Mouse (Mus musculus) gastrocnemius, adult 8-10 months (tissue): ENCODE results near the gene Glt28d2. TPM values are rescaled to one million over a fixed set of nuclear protein-coding genes. Genes with fewer than 3 reads are reported as not detected.

Source experiments
- DNase-seq, 2 experiments: peaks; one replicate each; pipeline ENCODE4 v3.0.0; 2022; ENCODE audit warnings: low spot score in 2 of 2
- total RNA-seq, 4 experiments: library from RNA; stranded (reverse); gene quantifications; 2 replicates each; pipeline ENCODE4 v1.2.4; 2022

Glt28d2 gene
- total RNA-seq, 4 experiments from 2014 or later, result 5.6 to 8.9 (median 5.8) TPM

DNA sequence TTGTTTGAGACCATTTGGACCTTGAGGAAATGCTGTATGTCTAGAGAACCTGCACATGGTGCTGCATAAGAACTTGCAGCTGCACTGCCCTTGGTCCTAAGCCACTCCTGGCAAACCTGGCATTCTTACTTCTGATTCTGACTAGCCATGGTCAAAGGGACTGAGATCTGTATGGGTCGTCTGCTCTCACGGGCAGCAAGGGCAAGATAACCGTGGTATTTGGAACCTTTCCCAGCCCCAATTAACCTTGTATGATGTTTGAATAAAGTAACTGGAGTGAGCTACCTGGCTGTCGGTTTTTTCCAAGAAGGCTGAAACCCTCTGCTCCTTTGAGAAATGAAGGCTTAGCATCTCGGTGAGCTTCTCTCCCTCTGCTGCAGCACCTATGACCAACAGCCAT, 8.4 kb downstream of the Glt28d2 start:
- DNase-seq, result no peak

DNA sequence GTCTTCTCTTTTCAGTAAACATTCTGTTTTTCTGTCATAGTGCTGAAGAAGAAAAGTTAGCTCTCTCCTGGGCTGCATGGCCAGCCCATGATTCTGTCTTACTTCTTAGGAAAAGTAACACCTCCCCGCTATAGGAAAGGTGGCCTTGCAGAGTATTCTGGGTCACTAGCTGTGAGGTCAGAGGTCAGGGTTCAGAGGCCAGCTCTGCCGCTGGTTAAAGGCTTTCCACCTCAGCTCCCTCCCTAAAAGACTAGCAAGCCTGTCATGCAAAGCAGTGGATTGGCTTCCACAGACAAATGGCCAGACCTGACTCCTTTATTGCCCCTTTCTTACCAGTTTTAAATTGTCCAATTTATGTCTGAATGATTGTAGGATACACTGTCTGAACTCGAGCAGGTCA, 23.3 kb downstream of the Glt28d2 start:
- DNase-seq, result no peak

DNA sequence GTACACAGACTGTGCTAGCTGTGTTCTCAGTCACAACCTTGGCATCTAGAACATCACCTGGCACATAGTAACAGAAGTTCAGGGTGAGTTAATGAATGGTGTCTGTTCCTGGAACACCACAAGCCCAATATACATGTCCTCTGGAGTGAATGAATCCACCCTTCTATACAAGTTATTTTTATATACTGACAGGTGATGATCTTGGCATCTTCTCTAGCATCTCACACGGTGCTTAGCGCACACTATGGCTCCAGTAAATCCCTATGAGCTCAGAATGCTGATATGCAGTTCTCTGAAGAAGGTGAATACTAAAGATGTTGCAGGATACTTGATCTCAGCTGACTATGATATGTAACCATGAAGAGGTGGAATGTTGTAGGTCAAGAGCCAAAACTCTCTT, 24.4 kb downstream of the Glt28d2 start:
- DNase-seq, result no peak

DNA sequence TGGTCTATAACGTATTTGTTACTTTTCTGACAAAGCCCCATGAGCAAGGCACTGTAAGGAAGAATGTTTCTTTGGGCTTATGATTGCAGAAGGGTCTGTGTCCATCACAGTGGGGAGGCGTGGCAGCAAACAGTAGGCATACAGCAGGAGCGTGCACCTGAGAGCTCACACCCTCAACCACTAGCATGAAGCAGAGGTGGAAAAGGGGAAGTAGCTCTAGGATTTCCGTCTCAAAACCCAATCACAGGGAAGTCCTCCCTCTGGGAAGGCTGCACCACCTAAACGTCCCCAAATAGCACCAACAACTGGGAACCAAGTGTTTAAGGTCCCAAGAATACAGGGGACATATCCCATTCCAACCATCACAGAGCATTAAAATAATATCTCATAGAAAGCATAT, 26.3 kb downstream of the Glt28d2 start:
- no peak for DNase-seq

DNA sequence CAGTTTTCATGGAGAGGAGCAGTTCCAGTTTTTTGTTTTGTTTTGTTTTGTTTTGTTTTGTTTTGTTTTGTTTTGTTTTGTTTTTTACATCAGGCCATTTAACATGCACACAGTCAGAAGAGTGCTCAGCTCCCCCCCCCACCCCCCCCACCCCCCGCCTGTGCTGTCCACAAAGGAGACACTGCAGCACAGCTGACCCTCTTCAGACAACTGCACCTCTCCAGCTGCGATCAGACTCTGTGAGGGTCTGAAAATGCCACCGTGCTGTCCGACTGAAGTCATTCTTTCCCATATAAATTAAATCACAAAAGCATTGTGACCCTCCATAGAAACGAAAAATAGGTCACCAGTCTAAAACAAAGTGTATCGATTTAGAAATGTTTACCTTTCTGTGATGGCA, 28.0 kb downstream of the Glt28d2 start:
- no peak for DNase-seq

DNA sequence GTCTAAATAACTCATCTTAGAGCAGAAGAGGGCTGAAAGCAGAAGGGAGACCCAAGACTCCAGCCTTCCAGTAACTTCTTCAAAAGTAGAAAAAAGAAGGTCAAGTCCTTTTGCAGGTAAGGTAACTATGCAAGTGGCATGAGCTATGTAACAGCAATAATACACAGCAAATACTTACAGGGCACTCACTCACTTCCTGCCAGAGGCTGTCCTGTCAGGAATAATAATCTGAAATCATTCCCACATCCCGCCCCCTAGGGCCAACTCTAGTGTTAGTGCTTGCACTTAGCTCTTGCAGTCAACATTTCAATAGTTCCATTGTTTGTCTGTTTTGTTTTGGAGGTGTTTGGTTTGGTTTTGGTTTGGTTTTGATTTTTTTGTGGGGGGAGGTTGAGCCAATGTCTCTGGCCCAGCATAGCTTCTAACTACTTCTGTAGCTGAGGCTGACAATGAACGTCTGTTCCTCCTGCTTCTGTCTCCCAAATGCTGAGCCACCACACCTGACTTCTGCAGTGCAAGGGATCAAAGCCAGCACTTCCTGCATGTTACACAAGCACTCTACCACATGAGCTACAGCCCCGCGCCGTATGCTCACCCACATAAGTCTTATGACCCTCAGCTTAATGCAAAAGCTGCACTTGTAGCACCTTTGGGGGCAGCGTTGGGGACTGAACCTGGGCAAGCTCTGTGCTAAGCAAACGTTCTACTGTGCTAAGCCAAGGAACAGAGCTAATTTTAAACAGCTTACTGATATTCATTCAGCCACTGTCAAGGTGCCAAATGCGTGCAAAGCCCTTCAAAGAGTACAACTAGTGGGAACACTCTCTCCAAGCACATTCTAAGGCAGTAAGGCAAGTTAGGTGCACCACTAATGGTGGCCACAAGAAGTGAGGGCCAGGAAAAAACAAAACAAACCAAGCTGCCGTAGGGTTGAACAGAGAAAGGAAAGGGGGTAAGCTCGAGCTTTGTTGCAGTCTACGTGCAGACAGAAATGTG, 28.9 kb downstream of the Glt28d2 start:
- peak; percentile 49 to 60 for DNase-seq

DNA sequence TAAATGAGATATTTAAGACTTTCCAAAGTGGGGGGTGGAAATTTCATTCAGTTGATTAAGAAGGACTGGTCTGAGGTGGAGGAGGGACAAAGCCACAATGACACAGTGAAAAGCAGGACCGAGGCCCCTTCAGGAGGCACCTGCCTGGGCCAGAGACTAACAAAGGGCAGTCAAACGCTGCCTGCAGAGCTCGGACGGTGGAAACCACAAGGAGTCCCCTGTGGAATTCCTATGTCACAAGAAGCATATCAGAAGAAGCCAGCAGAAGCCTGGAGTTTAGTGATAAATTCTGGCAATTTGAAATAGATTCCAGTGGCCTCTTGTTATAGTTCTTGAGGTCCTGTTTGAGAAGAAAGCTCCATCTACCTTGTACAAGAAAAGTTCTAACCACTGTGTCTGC, 30.2 kb downstream of the Glt28d2 start:
- DNase-seq, result no peak

DNA sequence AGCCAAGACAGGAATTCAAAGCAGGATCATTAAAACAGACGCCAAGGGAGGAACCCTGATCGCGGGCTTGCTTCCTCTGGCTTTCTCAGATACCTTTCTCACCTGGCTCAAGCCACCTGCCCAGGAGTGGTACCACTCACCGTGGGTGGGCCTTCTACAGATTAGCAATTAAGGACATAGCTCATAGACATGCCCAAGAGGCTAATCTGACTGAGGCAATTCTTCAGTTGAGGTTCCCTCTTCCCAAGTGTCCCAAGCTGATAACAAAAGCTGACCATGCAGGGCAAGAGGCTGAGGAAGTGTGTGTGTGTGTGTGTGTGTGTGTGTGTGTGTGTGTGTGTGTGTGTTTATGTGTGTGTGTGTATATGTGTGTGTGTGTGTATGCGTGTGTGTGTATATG, 31.4 kb downstream of the Glt28d2 start:
- DNase-seq, result no peak

DNA sequence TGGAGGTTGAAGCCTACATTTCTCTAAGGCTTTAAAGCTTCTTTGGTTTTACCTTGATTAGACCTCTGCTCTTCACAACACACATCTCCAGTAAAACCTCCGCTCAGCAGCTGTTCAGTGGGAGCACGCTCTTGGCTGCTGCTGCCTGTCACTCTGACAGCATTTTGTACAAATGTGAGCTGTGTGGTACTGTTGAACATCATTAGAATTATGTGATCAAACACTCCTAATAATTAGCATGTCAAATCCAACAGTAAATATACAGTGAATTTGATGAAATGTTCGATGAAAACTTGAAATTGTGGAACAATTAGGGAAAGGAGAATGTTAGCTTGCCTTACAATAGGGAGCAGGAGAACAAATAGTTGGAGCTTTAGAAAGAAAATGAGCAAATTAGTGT, 32.3 kb downstream of the Glt28d2 start:
- no peak for DNase-seq

DNA sequence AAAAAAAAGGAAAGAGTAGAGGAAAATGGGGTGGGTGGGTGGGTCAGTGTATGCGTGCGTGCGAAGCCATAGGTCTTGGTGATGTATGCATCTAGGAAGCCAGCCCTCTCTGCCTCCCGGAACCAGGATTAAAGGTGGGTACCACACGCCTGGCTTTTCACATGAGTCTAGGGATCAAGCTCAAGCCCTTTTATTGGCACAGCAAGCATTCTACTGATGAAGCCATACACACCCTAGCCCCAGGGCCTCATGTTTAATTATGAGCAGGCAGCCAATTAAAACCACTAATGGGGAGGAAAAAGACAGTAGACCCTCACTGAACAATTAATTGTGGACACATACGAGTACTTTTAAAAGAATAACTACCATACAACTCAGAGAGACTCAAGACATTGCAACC, 33.2 kb downstream of the Glt28d2 start:
- DNase-seq, result no peak

DNA sequence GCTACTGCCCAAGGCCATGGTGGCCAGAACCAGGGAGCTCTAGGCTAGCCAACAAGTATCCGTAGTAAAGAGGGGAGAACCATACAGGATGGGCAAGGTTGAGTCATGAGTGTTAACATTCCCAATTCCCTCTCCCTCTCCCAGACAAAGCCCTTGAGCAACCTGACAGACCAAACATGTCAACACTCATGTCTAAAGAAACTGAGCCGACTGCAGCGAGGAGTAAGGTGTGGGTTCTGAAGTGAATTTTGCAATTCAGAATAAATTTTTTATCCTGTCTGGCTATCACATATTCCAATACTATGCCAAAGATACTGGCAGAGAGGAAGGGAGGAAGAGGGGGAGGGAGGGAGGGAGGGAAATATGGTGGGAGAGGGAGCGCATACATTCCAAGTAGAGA, 33.6 kb downstream of the Glt28d2 start:
- no peak for DNase-seq

DNA sequence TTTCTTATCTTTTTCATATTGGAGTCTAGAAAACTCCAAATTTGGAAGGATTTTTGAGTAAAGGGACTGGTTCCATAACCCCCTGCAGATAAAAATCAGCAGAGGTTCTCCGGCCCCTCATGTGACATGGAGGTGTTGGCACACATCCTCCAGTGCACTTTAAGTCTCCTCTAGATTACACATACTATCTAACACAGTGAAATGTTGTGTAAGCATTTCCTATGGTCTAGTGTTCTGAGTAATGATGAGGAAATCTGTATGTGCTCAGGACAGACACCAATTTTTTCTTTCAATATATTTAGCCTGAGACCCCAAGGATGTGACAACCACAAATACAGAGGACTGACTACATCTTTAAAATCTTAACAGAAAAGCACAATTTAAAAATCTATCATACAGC, 37.2 kb downstream of the Glt28d2 start:
- DNase-seq, result no peak

DNA sequence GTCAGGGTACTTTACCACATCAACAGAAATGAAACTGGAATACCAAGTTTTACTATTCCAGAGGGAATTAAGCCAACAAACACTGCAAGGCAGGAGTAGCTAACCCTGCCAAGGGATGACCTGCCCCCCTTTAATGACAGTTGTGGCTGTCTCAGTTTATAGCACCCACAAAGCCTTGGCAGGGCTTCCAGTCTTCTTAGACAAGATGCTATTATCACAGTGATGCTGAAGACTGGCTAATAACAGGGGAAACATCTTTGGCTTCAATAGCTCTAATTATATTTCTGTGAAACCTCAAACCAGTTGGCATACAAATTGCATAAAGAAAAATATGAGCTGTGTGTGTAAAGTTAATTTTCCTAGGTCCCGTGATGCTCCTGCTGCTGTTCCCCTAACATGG, 41.0 kb downstream of the Glt28d2 start:
- no peak for DNase-seq

DNA sequence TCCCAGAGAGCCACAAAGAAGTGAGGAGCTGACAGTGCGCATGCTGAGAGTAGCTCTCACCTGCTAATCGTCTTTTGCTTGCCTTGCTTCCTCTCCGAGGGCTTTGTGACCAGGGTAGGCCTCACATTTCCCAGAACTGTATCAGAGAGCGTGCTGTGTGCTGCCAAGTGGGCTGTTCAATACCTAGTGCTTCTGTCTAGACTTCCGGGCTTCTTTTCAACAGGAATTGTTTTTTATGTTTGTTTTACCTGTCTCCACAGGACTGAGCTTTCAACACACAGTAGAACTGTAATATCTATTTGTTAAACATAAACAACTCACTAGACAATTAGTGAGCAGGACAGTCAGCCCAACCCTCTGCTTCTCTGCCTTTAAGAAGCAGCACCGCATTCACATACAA, 42.0 kb downstream of the Glt28d2 start:
- no peak for DNase-seq

DNA sequence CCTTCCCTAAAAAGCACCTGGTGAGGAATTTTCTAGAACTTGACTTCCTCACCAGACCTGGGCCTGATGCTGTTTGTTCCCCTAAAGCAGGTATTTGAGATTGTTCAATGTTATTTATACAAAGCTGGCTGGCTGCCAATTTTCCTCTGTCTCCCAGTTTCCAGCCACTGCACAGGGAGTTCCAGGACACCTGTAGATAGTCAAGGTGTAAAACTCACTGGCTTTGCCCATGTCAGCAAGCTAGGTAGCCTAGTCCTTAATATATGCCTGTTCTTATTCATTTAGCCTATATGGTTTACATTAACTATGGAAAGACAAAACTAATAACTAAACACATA, 44.5 kb downstream of the Glt28d2 start:
- DNase-seq, result no peak

DNA sequence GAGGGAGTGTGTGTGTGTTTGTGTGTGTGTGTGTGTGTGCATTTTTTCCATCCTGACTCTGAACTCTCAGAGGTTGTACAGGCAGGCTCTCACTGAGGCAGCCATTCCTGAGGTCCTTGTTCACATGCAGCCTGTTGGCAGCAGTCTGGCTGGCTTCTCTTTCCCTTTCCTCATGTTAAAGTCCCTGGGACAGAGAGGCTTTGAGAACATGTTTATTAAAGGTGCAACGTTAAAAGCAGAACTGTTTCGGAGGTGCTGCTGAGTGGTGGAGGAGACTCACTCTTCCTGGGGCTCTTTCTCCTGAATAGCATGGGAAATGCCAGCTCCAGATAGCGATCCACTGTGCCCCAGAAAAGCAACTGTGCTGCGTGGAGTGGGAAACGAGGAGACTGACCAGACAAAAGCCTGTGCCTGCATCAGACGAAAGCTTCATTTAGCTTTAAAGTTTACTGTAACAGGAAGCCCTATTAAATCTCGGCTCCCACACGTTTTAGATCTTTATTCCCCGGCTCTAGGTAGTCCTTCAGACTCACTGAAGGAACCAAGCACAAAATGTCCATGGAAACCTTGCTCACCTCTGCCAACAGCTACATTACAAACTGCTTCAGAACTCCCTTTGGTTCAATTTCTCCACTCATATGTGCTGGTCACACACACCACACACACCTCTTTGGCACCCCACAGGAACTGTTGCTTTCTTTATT, 45.0 kb downstream of the Glt28d2 start:
- DNase-seq, result no peak

DNA sequence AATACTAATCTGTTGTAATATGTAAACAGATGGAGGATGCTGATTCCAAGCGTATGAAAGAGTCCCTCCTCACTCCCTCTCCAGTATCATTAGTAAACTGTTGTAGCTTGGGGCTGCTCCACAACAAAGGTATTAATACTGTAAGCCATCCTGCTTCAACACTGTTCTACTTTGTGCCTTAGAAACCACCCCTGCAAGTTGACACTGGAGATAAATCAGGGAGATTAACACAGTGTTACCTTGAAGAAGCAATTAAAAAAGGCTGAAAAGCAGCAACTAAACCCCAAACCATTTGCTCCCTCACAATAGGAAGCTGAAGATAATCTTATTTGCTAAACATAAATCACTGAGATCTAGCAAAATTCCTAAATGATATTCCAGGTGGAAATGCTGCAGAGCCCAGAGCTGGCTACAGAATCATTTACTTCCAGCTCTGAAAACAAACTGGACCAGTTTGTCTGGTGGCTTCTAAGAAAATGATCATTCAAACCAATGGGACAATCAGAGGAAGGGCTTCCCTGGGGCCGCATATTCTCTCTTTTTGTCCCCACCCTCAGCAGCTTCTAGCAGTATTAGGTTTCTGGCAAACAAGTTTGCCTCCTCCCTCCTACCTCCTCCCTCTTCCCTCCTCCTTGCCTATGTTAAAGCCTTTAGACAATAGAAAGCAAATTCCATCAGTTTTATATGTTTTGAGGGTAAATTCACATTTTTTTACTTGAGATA, 45.7 kb downstream of the Glt28d2 start:
- no peak for DNase-seq

DNA sequence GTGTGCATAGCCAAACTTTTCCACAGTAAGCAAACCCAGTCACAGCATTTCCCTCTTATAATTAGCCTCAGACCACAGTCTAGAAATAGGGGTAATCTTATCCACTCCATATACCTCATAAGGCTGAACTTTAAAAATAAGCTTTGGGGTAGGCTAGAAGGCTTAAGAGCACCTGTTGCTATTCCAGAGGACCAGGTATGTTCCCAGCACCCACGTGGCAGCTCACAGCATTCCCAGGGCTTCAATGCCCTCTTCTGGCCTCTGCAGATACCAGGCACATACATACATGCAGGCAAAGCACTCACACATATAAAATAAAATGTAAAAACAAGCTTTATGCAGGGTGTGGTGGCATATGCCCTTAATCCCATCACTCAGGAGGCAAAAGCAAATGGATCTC, 53.7 kb downstream of the Glt28d2 start:
- DNase-seq, result no peak

DNA sequence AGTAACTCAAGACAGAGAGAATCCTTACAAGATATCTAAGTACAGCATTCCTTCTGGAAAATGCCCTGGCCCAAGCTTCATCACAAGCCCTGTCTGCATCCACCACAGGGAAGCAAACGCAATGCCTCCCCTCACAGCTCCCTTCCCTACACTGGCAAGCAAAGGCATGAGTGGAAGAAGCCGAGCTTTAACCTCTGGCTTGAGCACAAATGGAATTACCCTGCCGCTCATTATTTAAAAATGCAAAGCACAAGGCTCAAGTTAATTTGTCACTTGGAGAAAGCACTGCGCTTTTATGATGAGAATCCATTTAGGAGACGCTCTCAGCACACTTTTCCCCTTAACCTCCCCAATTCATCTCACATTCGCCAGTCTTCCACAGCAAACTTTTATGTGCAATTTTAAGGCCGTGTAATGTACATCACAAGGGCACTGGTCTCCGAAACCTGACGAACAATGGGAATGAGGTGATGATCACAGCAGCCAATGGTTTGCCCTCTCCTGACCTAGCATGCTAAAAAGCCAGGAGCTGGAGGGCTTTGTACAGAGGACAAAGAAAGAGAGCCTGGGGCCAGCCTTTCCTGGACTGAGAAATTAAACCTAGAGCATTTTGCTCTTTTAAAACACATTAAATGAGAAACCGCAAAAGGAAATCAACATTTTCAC, 54.7 kb downstream of the Glt28d2 start:
- DNase-seq, result no peak

DNA sequence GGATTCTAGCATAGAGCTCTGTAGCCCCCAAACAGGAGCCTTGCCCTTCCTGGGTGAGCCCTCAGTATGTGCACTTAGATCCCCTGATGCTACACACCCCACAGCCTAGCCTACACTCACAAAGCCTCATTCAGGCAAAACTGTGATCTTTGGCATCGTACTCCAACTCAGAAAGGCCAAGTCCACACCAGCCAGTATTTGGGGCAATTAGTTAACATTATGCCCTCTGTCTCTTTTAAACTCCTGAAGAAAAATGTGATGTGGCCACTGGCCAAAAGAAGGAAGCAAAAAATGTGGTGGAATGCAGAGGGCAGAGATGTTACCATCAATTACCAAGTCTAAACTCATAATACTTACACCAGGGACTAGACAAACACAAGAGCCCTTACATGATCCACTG, 55.5 kb downstream of the Glt28d2 start:
- no peak for DNase-seq

DNA sequence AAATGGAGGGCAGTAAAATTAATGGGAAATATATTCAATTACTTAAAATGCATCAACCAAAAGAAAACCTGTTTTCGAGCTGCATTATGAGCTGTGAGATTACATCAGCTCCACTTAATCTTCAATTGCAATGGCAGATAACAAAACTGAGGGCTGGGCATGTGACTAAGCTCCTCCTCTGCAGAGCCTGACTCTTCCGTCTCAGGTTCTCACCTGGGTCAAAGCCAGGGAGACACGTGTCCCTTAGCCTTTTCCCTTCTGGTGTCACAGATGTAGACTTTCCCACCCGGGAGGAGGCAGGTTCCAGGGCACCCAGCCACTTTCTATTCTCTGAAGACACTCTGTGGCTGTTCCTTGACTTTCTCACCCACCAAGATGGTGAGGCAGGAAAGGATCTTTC, 58.3 kb downstream of the Glt28d2 start:
- peak; percentile 23 to 51 for DNase-seq

DNA sequence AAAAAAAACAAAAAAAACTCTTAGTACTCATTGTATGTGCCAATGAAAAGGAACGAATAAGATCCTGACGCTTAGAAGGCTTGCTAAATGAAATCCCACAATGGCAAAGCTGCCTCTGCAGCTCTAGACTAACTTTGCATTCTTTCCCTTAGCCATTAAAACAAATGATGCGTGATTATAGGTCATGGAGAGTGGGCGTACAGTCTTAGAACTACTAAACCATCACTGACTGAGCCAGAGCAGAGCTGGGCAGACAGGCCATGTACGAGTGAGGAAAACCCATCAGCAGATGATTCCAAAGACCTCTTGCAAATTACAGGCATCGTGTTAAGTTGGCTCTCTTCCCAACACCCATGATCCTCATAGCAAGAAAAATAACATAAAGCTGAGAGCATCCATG, 59.5 kb downstream of the Glt28d2 start:
- DNase-seq, result no peak
